Mouse (Mus musculus) MEL-GATA-1-ER (cell line): ENCODE measurements around the gene Naa25.

Source experiments
- DNase-seq: peaks from one replicate; pipeline ENCODE4 v3.0.0-alpha.2; 2012; ENCODE audit warnings: low read depth; ENCODE audit errors: extremely low read depth

Naa25 gene

GRCm38 (mm10) chr5:121452026-121452869 lies 54.5 kb downstream of the Naa25 start, which contains the start of gene Erp29:
Erp29 (minus strand) TSS chr5:121452506.
- peak; percentile 61 for DNase-seq

GRCm38 (mm10) chr5:121452906-121453305 lies 55.2 kb downstream of the Naa25 start:
- DNase-seq = no peak

DNA sequence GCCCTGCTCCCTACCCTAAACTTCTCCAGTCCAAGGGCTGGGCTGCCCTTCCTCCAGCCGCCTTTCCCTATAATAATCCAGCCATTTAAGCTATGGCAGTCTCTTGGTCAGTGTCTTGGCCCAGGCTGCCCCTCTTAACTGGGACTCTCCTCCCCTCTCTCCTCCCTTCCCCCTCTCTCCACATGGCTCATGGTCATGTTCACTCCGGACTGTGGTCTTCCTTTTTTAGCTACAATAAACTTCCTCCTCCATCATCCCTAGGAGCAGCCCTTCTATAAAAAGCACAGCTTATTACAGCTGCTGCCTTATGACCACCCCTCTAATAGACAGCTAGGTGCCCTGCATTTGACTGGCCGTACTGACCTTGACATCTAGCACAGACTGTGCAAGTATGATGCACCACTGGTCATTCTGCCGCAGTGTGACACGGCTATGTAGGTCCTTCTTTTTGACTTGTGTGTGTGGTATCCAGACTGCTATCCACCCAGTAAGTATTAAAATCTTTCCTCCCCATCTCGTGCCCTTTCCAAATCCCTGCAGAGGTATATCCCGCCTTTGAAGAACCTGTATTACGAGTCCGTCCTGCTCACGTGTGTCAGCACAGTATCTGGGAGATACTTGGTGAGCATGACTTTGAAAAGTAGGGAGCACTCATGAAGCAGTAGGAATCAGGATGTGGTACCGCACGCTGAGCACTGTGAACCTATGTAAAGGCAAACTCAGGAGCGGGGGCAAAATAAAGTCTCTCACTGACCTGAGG lies 56.2 kb downstream of the Naa25 start:
- DNase-seq = no peak

DNA sequence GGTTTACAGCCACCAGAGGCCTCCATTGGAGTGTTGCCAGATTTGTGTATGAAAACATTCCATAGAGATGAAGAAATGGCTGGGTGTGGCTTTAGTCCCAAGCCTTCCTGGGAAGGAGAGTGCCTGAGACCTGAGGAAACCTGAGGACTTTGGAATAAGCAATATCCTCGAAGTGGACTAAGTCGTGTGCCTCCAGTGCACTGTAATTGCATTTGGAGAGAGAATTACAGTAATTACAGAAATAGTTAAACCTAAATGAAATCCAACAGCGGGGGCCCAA lies 56.7 kb downstream of the Naa25 start:
- no peak for DNase-seq

DNA sequence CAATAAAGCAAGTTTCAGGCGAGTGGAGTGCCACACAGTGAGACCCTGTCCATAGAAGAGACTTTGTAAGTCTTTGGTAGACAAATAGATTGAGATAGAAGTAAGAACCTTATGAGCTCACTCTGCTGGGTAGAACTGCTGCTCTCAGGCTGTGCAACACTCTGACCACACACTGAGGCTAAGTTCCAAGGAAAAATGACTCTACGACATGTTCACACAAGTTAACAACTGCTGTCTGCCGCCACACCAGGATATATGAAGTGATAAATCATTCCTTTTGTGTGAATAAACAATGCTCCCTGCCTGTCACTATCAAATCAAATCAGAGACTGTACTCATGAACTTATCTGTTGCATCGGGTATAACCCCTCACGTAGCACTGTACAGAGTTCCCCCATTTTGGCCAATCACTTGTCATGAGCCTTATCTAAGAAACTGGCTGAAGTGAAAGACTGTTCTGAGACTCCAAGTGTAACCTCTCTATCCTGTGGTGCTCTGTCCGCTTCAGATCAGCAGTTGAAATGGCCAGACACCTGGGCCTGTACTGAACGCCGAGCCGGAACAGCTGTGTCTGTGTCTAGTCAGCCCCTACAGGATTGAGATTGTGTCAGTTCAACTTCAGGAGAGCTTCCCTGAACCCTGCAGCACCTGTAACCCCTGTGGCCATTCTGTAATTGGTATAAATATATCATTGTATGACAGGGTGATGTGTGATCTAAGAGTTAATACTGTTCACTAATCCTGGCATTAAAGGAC lies 58.0 kb downstream of the Naa25 start:
- no peak for DNase-seq

DNA sequence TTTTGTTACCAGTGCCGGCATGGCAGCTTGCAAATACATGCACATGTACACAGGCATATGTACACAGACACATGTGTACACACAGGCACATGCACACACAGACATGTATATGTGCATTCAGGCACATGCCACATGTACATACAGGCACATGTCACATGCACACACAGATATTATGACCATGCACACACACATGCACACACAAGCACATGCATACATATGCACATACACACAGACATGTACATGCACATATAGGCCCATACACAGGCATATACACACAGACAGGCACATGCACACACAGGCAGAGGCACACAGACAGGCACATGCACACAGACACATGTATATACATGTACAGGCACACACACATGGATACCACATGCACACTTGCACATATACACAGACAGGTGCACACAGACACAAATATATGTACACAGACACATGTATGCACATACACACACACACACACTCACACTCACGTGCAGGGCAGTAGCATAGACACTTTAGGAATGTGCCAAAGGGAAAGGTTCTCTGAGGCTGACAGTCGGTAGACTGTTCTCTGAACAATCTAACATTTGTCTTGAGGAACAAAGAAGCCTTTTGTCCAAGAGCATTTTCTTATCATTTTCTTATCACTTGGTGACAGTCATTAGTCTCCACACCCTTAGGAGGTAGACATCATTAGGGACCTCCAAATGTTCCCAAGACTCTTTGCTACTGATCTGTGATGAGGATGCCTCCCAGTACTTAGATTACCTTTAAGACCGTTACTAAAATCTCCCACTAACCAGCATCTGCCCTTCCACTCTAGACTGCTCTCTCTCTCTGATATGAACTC lies 63.8 kb downstream of the Naa25 start:
- DNase-seq = peak; percentile 8

DNA sequence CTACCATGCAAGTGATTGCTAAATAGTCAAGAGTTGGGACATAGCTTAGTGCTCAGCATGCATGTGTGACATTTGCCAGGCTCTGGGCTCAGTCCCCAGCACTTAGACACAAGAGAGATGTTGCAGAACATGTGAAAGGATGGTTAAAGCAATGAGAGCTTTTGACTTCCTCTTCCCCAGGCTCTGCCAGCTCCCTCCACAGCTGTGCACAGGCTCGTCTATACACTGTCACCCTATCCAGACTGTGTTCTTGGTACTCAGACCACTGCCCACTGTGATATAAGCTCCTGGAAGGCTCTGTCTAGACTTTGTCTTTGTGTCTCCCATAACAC lies 64.4 kb downstream of the Naa25 start:
- peak; percentile 19 for DNase-seq

- no peak for DNase-seq
Measured at GRCm38 (mm10) chr5:121462967-121463366, 65.2 kb downstream of the Naa25 start.

- DNase-seq = no peak
Measured at GRCm38 (mm10) chr5:121463601-121464250, 66.0 kb downstream of the Naa25 start.

GRCm38 (mm10) chr5:121469566-121469965 lies 71.8 kb downstream of the Naa25 start:
- DNase-seq = no peak

DNA sequence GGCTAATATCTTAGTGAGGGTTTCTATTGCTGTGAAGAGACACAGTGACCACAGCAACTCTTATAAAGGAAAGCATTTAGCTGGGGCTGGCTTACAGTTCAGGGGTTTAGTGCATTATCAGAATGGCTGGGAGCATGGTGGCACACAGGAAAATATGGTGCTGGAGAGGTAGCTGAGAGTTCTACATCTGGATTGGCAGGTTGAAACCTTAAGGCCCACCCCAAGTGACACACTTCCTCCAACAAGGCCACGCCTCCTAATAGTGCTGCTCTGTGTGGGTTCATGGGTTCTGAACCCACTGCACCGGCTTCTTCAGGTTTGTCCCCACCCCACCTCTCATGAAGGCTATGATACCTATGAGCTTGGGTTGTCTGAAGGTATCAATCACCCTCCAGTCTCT lies 74.7 kb downstream of the Naa25 start:
- no peak for DNase-seq

GRCm38 (mm10) chr5:121474610-121475009 lies 76.9 kb downstream of the Naa25 start:
- no peak for DNase-seq

GRCm38 (mm10) chr5:121476040-121476439 lies 78.3 kb downstream of the Naa25 start:
- DNase-seq = peak; percentile 20

DNA sequence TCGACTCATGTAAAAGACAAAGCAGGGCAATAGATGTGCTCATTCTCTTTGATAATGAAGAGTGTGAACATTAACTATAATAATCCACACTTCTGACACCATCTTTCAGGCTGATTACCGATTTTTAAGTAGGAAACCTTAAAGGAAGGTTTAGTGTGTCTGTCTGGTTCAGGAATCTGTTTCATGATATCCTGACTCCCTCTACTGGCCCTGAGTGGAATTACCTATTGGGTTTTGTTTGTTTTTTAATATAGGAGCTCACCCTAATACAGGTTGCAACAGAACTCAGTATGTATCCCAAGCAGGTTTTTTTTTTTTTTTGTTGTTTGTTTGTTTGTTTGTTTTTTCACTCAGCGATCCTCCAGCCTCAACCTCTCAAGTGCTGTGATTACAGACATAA lies 79.9 kb downstream of the Naa25 start:
- peak; percentile 60 for DNase-seq

- no peak for DNase-seq
Measured at GRCm38 (mm10) chr5:121484801-121485200, 87.1 kb downstream of the Naa25 start.

GRCm38 (mm10) chr5:121493305-121493704 lies 95.6 kb downstream of the Naa25 start:
- DNase-seq = no peak
